Mouse (Mus musculus): ENCODE data around the gene Psmd9. TPM values are rescaled to one million over a fixed set of nuclear protein-coding genes. Genes with fewer than 3 reads are reported as not detected.

Psmd9 gene
- total RNA-seq, 4 experiments from 2014 or later = 11.7 to 16.6 (median 13.8) TPM

GRCm38 (mm10) chr5:123236426-123236825, 67.2 kb downstream of the Psmd9 start:
- no peak for DNase-seq (ENCODE audit: low spot score)

- peak; percentile 33 for DNase-seq (ENCODE audit: low spot score)
These were observed 70.3 kb downstream of the Psmd9 start for GRCm38 (mm10) chr5:123239501-123239900.

GRCm38 (mm10) chr5:123245518-123245917, 76.3 kb downstream of the Psmd9 start:
- no peak for DNase-seq (ENCODE audit: low spot score)

- DNase-seq (ENCODE audit: low spot score) = no peak
These were observed 82.2 kb downstream of the Psmd9 start for GRCm38 (mm10) chr5:123251390-123251789.

GRCm38 (mm10) chr5:123251834-123252233, 82.6 kb downstream of the Psmd9 start, which contains the start of gene Wdr66:
TSS of gene Wdr66 (plus strand) at chr5:123252102.
- peak; percentile 75 for DNase-seq (ENCODE audit: low spot score)

GRCm38 (mm10) chr5:123256841-123257755, 87.9 kb downstream of the Psmd9 start:
- DNase-seq (ENCODE audit: low spot score) = peak; percentile 9

GRCm38 (mm10) chr5:123258990-123259389, 89.8 kb downstream of the Psmd9 start:
- peak; percentile 26 for DNase-seq (ENCODE audit: low spot score)

GRCm38 (mm10) chr5:123260698-123261097, 91.5 kb downstream of the Psmd9 start:
- DNase-seq (ENCODE audit: low spot score) = no peak

GRCm38 (mm10) chr5:123266909-123267308, 97.7 kb downstream of the Psmd9 start:
- DNase-seq (ENCODE audit: low spot score) = no peak

- DNase-seq (ENCODE audit: low spot score) = no peak
These were observed 99.6 kb downstream of the Psmd9 start for GRCm38 (mm10) chr5:123268477-123269474.

GRCm38 (mm10) chr5:123270917-123271316, 101.7 kb downstream of the Psmd9 start:
- no peak for DNase-seq (ENCODE audit: low spot score)

GRCm38 (mm10) chr5:123272927-123273326, 103.7 kb downstream of the Psmd9 start:
- no peak for DNase-seq (ENCODE audit: low spot score)

GRCm38 (mm10) chr5:123276636-123277341, 107.6 kb downstream of the Psmd9 start:
- DNase-seq (ENCODE audit: low spot score) = no peak

GRCm38 (mm10) chr5:123277342-123277701, 108.1 kb downstream of the Psmd9 start:
- no peak for DNase-seq (ENCODE audit: low spot score)

- no peak for DNase-seq (ENCODE audit: low spot score)
These were observed 108.5 kb downstream of the Psmd9 start for GRCm38 (mm10) chr5:123277704-123278103.

GRCm38 (mm10) chr5:123279248-123279647, 110.0 kb downstream of the Psmd9 start:
- no peak for DNase-seq (ENCODE audit: low spot score)

- no peak for DNase-seq (ENCODE audit: low spot score)
These were observed 112.3 kb downstream of the Psmd9 start for GRCm38 (mm10) chr5:123281336-123282136.

GRCm38 (mm10) chr5:123285174-123285573, 116.0 kb downstream of the Psmd9 start:
- DNase-seq (ENCODE audit: low spot score) = peak; percentile 13

GRCm38 (mm10) chr5:123288079-123288478, 118.9 kb downstream of the Psmd9 start:
- DNase-seq (ENCODE audit: low spot score) = no peak

GRCm38 (mm10) chr5:123294653-123295052, 125.4 kb downstream of the Psmd9 start:
- DNase-seq (ENCODE audit: low spot score) = no peak
